Mouse (Mus musculus) kidney, adult 2 months (tissue): ENCODE results near the gene Mau2.

ENCODE experiments used
- CTCF ChIP-seq: fragments of 200-500 bp; conservative IDR thresholded peaks from 2 replicates; pipeline ENCODE4 v1.5.1; 2011; ENCODE audit warnings: low read depth, mild to moderate bottlenecking, control low read depth, low read length, moderate library complexity, mixed read lengths; ENCODE audit not compliant: insufficient read depth, insufficient read length
- POLR2A ChIP-seq: fragments of 200-500 bp; IDR thresholded peaks from one replicate; pipeline ENCODE4 v1.6.1; 2011; ENCODE audit warnings: low read depth, low read length, control low read depth

- TF ChIP-seq POLR2A (no peak), CTCF (no peak)
Observed at GRCm38 (mm10) chr8:69974806-69975205, 67.7 kb downstream of the Mau2 start.
